Mouse (Mus musculus): ENCODE results near the gene Slc25a29. TPM values are rescaled to one million over a fixed set of nuclear protein-coding genes. Genes with fewer than 3 reads are reported as not detected.
"Not testable (repeated sequence)": the region's sequence is repeated elsewhere in the genome, so short reads cannot be mapped to it uniquely, and the experiment has no call there.

Slc25a29 gene
- total RNA-seq (2022), result 10 to 100 TPM; 13.7 to 15.9 (median 14.6) TPM

DNA sequence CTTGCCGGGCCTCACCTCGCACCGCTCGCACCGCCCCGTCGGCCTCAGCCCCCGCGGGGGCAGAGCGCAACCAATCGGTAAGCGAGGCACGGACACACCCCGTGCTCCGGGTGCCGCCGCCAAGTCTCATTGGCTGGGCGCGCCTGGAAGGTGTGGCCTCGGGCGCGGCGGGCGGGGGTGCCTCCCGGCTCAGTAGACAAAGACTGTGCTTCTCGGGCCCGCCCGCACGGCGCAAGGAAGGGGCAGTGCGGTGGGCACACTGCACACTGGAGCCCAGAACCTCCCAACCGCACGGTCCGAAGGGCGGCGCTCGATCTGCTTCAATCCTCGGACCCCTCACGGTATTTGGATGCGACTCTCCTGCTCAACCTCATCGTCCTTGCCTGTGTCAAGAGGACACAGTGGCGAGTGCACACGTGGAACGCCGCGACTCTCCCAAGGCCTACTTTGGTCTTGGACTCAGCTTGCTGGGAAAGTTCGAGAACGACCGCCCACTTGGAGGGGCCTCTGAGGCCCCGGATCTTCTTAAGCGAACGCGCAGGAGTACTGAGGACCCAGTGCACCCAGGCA, at the start of gene Slc25a29, which contains the start of gene Slc25a47:
Gene Slc25a29 (minus strand): TSS at position 44 of the 570 bp plus-strand sequence.
Gene Slc25a47 (plus strand): TSS at position 207 of the 570 bp plus-strand sequence.
- DNase-seq (ENCODE audit: low spot score in 2 of 2), result peak; percentile 85 to 97

DNA sequence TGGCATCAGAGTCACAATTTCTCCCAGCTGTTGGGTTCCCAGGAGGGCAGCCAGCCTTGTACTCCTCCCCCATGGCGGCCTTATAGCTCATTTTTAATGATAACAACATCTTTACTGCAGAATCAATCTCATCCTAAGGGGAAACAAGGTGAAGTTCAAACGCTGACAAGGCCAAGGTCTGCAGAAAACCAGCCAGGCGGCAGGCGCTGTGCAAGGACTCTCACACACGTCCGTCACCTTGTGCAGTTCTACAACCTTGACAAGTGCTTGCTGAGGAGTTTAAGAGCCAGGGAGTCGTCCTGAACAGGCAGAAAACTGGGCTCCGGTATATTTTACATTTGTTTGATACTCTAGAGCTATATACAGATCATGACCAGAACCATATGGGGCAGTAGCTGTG, 47.1 kb upstream of the Slc25a29 start:
- DNase-seq (ENCODE audit: low spot score in 2 of 2), result no peak

DNA sequence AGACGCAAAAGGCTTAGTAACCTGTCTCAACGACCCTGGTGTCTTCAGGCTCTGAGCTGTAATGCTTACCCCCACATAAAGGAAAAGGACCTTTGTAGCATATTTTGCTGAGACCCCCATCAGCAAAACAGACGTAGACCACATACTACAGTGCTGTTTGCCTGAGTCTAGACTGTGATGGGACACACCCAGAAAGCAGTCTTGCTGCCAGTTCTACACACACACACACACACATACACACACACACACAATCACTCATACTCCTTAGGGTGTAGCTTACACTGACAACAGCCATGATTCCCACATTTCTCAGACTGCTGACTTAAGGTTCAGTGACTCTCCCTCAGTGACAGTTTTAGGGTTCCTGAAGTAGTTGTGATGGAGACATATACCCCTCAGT, 45.5 kb upstream of the Slc25a29 start:
- no peak for DNase-seq (ENCODE audit: low spot score in 2 of 2)

GRCm38 (mm10) chr12:108880606-108881005, 44.9 kb upstream of the Slc25a29 start:
- no peak for DNase-seq (ENCODE audit: low spot score in 2 of 2)

DNA sequence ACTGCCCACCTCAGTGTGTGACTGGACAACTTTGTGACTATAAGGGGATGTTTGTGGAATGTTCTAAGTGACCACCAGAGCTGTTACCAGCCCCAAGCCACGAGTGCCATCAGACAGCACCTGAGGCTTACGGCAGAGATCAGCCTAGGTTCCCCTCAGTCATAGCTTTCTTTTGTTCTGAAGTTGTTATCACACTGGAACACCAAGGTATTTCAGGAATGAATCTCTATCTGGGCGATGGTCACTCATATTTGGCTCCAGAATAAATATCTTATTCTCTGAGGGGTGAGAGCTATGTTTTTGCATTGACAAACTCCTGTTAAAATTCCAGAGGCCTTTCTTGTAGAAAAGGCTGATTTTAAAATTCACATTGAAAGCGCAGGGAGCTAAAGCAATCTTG, 43.5 kb upstream of the Slc25a29 start:
- DNase-seq (ENCODE audit: low spot score in 2 of 2), result no peak

DNA sequence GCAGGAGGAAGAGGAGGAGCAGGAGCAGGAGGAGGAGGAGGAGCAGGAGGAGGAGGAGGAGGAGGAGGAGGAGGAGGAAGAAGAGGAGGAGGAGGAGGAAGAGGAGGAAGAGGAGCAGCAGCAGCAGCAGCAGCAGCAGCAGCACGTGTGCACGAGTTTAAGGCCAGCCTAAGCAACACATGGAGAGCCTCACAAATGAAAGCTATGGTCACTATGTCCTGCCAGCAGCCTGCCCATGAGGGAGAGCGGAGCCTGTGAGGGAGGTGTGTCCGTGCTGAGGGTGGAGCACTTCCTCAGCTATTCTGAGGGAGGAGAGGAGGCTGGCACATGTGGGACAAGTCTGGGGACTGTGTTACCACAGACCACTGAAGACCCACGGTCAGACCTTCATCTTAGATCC, 37.4 kb upstream of the Slc25a29 start:
- DNase-seq (ENCODE audit: low spot score in 2 of 2), result no peak

- no peak for DNase-seq (ENCODE audit: low spot score in 2 of 2)
Measured at GRCm38 (mm10) chr12:108869575-108869974, 33.9 kb upstream of the Slc25a29 start.

DNA sequence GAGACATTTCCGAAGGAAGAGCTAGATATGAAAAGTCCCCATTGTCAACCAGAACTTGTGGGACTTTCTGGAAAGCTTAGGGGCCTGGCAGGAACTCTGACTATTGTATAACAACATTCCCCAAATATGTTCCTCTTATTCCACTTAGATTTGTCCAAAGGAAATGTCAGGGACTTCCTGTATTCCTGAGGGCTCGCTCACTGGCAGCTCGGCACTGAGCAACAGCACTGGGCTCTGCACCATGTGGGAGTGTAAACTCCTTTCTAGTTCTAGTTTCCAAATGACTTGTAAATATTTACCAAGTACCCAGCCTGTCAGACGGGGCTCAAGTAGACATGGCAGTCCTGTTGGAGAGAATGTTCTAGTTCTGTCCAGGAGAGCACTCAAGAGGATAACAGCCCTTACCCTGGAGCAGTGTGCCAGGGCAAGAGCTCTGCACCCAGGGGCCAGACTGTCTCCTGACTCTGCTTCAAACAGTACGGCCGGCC, 29.4 kb upstream of the Slc25a29 start:
- DNase-seq (ENCODE audit: low spot score in 2 of 2), result no peak

DNA sequence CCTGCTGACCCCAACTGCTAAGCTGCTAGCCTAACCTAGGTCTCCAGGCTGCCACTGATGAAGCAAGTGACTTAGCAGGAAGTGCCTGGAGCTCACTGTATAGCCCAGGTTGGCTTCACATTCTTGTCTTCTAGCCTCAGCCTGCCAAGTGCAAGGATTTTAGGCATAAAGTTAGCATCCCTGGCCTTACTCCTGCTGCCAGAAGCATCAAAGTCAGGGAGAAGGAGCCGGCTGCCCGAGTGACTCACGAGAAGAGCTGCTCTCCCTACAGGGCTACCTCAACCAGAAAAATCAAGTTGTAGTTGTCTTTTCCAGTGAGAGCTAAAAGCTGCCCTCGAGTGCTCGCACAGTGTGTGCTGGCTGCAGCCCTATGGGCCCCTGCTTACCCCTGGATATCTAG, 22.8 kb upstream of the Slc25a29 start:
- no peak for DNase-seq (ENCODE audit: low spot score in 2 of 2)

DNA sequence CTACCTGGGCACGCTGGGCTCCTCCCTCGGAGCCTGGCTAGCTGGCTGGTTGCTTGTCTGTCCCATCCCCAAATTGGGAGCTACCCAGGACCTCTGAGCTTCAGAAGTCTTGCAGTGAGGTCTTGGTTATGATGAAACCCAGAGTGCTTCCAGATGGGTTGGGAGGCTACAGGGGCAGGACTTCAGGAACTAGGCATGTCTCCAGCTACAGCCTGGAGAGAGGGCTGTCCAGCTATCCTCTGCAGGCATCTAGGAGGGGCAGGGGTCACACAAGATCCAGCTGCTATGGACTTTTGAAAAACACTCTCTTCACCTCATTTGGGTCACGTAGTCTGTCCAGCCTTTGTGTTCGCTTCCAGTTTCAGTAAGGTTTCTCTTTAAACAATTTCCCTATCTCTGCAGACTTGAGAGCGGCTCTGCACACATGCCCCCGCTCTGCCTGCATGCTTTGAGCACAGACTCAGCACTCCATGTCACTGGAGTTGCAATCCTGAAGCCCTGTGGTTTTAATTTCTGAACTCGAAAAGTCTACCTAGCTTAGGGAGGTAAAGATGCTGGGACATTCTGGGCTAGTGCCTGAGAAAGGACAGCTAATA, 22.0 kb upstream of the Slc25a29 start:
- no peak for DNase-seq (ENCODE audit: low spot score in 2 of 2)

- no peak for DNase-seq (ENCODE audit: low spot score in 2 of 2)
Measured at GRCm38 (mm10) chr12:108857109-108857508, 21.4 kb upstream of the Slc25a29 start.

- DNase-seq (ENCODE audit: low spot score in 2 of 2), result no peak
Measured at GRCm38 (mm10) chr12:108856186-108856585, 20.5 kb upstream of the Slc25a29 start.

- DNase-seq (ENCODE audit: low spot score in 2 of 2), result no peak
Measured at GRCm38 (mm10) chr12:108855081-108855480, 19.4 kb upstream of the Slc25a29 start.

DNA sequence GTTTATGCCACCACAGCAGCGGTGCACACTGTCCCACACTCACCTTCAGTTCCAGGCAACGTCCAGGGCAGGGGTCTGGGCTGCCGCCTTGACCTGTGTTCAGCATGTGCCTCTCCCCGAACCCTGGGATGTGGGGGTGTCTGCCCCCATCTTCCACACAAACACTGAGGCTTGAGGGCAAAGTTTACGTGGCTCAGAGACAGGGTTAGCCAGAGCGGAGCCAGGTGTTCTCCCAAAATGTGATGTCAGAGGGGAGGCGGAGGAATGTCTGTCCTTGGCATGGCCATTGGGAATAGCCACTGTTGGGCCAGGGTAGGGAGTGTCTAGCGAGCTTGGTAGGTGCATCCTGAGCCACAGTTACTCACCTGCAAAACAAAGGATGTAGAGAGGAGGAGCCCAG, 17.1 kb upstream of the Slc25a29 start:
- DNase-seq (ENCODE audit: low spot score in 2 of 2), result no peak

DNA sequence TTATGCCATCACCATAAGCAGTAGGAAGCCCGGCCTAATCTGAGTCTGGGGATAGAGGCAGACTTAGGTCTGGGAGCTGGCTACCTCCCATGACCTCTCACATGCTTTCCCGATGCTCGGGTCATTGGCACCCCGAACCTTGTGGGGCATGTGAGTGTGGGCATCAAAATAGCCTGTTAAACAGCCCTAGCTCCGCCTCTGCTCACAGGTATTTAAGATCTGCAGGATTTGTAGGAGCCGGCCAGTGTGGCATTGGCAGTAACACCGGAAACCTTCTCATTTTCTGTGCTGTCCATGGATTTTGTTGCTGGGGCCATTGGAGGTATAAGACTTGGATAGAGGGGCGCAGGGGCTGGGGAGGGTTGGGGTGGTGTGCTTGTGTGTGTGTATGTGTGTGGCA, 15.2 kb upstream of the Slc25a29 start:
- DNase-seq (ENCODE audit: low spot score in 2 of 2), result no peak

DNA sequence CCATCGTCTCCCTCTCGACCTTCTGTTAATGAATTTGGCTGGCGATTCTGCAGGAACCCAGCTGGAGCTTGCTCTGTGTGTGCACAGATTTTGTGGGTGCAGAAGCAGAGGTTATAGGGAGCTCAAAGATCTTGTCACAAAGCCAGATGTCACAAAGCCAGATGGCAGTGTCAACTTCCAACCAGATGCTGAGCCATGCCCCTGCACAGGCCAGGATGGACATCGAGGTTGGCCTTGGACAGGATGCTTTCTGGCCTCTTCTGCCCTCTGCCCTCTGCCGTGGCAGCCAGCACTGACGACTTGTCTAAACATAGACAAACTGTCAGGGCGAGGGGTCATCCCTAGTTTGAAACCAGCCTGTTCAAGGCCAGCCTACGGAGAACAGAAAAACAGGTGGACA, 14.4 kb upstream of the Slc25a29 start:
- no peak for DNase-seq (ENCODE audit: low spot score in 2 of 2)

DNA sequence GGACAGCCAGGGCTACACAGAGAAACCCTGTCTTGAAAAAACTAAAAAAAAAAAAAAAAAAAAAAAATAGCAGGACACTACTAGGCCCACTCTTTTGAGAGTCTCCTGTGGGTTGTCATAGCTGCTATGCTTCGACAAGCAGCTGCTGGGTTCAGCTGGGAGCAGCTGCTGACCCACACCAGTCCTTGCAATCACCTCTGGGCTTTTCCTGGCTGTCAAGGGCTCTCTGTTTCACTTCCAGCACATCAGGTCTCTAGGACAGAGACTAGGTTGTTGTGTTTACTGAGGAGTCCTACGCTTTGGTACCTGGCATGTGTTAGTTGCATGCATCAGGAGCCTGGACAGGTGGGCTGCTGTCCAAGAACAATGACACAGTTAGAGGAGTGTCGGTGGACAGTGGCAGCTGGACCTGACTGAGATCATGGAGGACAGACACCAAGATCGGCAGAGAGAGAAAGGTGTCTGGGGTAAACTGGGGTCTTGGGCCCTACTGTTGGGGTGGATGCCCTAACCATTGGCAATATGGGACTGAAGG, 13.9 kb upstream of the Slc25a29 start:
- no peak for DNase-seq (ENCODE audit: low spot score in 2 of 2)

GRCm38 (mm10) chr12:108848033-108848432, 12.3 kb upstream of the Slc25a29 start:
- DNase-seq (ENCODE audit: low spot score in 2 of 2), result not testable (repeated sequence)

DNA sequence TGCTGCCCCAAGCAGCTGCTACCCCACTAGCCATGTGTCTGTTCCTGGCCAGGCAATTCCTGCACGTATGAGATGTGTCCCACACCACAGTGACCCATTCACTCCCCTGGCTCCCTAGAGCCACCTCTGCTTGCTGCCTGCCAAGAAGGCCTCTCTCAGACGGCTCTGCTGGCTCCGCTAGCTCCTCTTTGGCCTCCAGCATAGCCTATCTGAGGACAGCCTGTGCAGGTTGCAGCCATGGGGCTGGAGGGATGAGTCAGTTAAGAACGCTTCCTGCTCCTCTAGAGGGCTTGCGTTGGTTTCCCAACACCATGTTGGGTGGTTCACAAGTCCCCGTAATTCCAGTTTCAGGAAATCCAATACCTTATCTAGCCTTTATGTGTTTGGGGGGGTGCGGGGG, 7.0 kb upstream of the Slc25a29 start:
- no peak for DNase-seq (ENCODE audit: low spot score in 2 of 2)

- DNase-seq (ENCODE audit: low spot score in 2 of 2), result no peak
Measured at GRCm38 (mm10) chr12:108841181-108841580, 5.5 kb upstream of the Slc25a29 start.

DNA sequence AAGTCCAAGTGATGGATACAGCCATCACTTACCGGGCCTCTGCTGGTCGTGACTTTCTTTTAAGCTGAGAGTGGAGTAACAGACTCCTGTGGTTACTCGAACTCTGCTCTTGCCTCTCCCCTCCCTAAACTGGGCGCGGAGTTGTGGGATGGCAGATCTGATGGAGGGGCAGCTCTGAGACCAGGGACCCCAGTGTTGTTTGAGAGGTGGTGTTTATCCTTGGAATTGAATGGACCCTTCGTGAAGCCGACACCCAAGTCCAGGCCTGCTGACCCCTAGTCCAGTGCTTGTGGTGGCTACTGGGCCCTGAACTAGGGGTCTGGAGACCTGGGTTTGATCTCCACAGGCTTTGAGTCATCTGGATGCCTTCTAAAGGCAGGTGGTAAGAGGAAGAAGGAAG, 1.0 kb upstream of the Slc25a29 start:
- DNase-seq (ENCODE audit: low spot score in 2 of 2), result no peak

GRCm38 (mm10) chr12:108835208-108835839, 359 bp downstream of the Slc25a29 start:
- DNase-seq (ENCODE audit: low spot score in 2 of 2), result peak in 1 of 2 experiments; percentile 29

GRCm38 (mm10) chr12:108834786-108835185, 897 bp downstream of the Slc25a29 start:
- DNase-seq (ENCODE audit: low spot score in 2 of 2), result no peak
